Mouse (Mus musculus) layer of hippocampus, adult 18-20 months (tissue): ENCODE data around the gene Retsat. TPM values are rescaled to one million over a fixed set of nuclear protein-coding genes. Genes with fewer than 3 reads are reported as not detected.

Source experiments
- DNase-seq, 2 experiments: peaks; one replicate each; pipeline ENCODE4 v3.0.0; 2022; ENCODE audit warnings: low spot score in 2 of 2
- total RNA-seq, 2 experiments: library from RNA; stranded (reverse); gene quantifications; 2 replicates each; pipeline ENCODE4 v1.2.3; 2021

Retsat gene
- total RNA-seq, 2 experiments from 2014 or later, result 64.3 to 76.9 TPM

- no peak for DNase-seq
Observed at GRCm38 (mm10) chr6:72622917-72623316, 24.6 kb downstream of the Retsat start.

GRCm38 (mm10) chr6:72623661-72624402 lies 25.6 kb downstream of the Retsat start:
- no peak for DNase-seq

GRCm38 (mm10) chr6:72626391-72626790 lies 28.1 kb downstream of the Retsat start:
- no peak for DNase-seq

- no peak for DNase-seq
Observed at GRCm38 (mm10) chr6:72627276-72627675, 29.0 kb downstream of the Retsat start.

- no peak for DNase-seq
Observed at GRCm38 (mm10) chr6:72630370-72630769, 32.1 kb downstream of the Retsat start.

GRCm38 (mm10) chr6:72630961-72631360 lies 32.7 kb downstream of the Retsat start:
- DNase-seq, result no peak

- DNase-seq, result no peak
Observed at GRCm38 (mm10) chr6:72631700-72632099, 33.4 kb downstream of the Retsat start.

GRCm38 (mm10) chr6:72634311-72634710 lies 36.0 kb downstream of the Retsat start:
- DNase-seq, result no peak

GRCm38 (mm10) chr6:72635760-72636431 lies 37.6 kb downstream of the Retsat start:
- DNase-seq, result peak in 1 of 2 experiments; percentile 71

- DNase-seq, result no peak
Observed at GRCm38 (mm10) chr6:72636940-72637339, 38.7 kb downstream of the Retsat start.

GRCm38 (mm10) chr6:72641218-72641954 lies 43.1 kb downstream of the Retsat start:
- no peak for DNase-seq

GRCm38 (mm10) chr6:72644576-72644975 lies 46.3 kb downstream of the Retsat start:
- DNase-seq, result no peak

- DNase-seq, result no peak
Observed at GRCm38 (mm10) chr6:72645364-72645763, 47.1 kb downstream of the Retsat start.

- DNase-seq, result peak; percentile 25 to 85
Observed at GRCm38 (mm10) chr6:72647383-72647820, 49.1 kb downstream of the Retsat start.

- DNase-seq, result no peak
Observed at GRCm38 (mm10) chr6:72648002-72648595, 49.8 kb downstream of the Retsat start.

- DNase-seq, result peak; percentile 70 to 74
Observed at GRCm38 (mm10) chr6:72650338-72650851, 52.1 kb downstream of the Retsat start.

GRCm38 (mm10) chr6:72653419-72653818 lies 55.1 kb downstream of the Retsat start:
- no peak for DNase-seq

- DNase-seq, result no peak
Observed at GRCm38 (mm10) chr6:72654355-72654754, 56.1 kb downstream of the Retsat start.

GRCm38 (mm10) chr6:72655309-72656052 lies 57.2 kb downstream of the Retsat start:
- DNase-seq, result no peak

- DNase-seq, result no peak
Observed at GRCm38 (mm10) chr6:72656053-72656442, 57.8 kb downstream of the Retsat start.

- DNase-seq, result no peak
Observed at GRCm38 (mm10) chr6:72658006-72658405, 59.7 kb downstream of the Retsat start.
